ENCODE assay signal across 18 mouse cellular contexts in the genomic region with DNA sequence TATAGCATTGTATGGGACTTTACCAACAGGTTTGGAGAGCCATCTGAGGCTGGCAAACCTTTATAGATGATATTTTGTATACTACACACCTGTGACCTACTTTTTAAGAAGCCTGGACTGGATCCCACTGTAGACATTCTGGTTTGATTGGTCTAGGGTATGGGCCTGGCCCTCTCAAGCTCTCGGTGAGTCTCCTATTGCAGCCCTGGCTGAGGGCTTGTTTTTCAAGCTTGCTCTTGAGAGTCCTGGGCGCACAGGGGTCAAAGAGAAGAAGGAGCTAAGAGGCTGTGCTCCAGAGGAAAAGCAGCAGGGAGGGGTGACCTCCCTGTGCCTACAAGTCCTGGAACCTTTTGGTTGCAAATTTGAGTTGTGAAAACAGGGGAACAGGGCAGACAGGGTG. TPM values are rescaled to one million over a fixed set of nuclear protein-coding genes. Genes with fewer than 3 reads are reported as not detected.
"Had no signal": no experiment of that assay in that cellular context is flagged by ENCODE, and none has a peak within 500 bp of the region (broad histone marks: within the 10 kb centered on the region; RNA-seq: fewer than 3 reads in every experiment).

No protein-coding gene starts in this region.

- H3K27ac ChIP-seq: left cerebral cortex, adult 2 months; limb, embryonic 15.5 days; liver, embryonic 12.5 days; midbrain, embryonic 13.5 days had no signal

- ATAC-seq: liver, embryonic 12.5 days; midbrain, embryonic 13.5 days had no signal

- H3K36me3 ChIP-seq: limb, embryonic 15.5 days; liver, embryonic 12.5 days; midbrain, embryonic 13.5 days had no signal

- H3K9ac ChIP-seq: limb, embryonic 15.5 days; liver, embryonic 12.5 days; midbrain, embryonic 13.5 days had no signal

- H3K4me1 ChIP-seq: limb, embryonic 15.5 days; liver, embryonic 12.5 days; midbrain, embryonic 13.5 days had no signal

- H3K27me3 ChIP-seq: limb, embryonic 15.5 days; midbrain, embryonic 13.5 days had no signal

- H3K4me3 ChIP-seq: left cerebral cortex, adult 2 months; limb, embryonic 15.5 days; liver, embryonic 12.5 days; midbrain, embryonic 13.5 days had no signal

- H3K9me3 ChIP-seq: limb, embryonic 15.5 days; liver, embryonic 12.5 days had no signal

- H3K4me2 ChIP-seq: limb, embryonic 15.5 days; liver, embryonic 12.5 days; midbrain, embryonic 13.5 days had no signal

- DNase-seq: kidney, adult 18-20 months; kidney, postnatal 10 days; right cerebral cortex, adult 18-20 months; thymus, adult 18-20 months; thymus, postnatal 14 days had no signal

RNA-seq across cellular contexts. Expression of gene Hs3st6, which starts 24.3 kb away (rescaled TPM):
- total RNA-seq: megakaryocyte progenitor cell, adult 5-6 weeks had no signal
- polyA plus RNA-seq: liver, embryonic 12.5 days; neural tube, embryonic 14.5 days had no signal

RNA-seq across cellular contexts. Expression of gene Meiob, which starts 27.0 kb away (rescaled TPM):
- total RNA-seq: layer of hippocampus, postnatal 25 days; left cerebral cortex, adult 2 months; left cerebral cortex, postnatal 25 days; megakaryocyte progenitor cell, adult 5-6 weeks; midbrain, postnatal 0 days had no signal
- polyA plus RNA-seq: intestine, embryonic 14.5 days; kidney, embryonic 14.5 days; limb, embryonic 11.5 days; limb, embryonic 15.5 days; midbrain, embryonic 13.5 days; neural tube, embryonic 14.5 days; stomach, embryonic 14.5 days had no signal

RNA-seq across cellular contexts. Expression of gene Rpl3l, which starts 49.5 kb away (rescaled TPM):
- total RNA-seq: midbrain, postnatal 0 days had no signal
- polyA plus RNA-seq: intestine, embryonic 14.5 days; kidney, embryonic 14.5 days; limb, embryonic 11.5 days; limb, embryonic 15.5 days; liver, embryonic 12.5 days; midbrain, embryonic 13.5 days had no signal
